Comparison of ENCODE assay signal across 25 mouse cellular contexts in the genomic region with DNA sequence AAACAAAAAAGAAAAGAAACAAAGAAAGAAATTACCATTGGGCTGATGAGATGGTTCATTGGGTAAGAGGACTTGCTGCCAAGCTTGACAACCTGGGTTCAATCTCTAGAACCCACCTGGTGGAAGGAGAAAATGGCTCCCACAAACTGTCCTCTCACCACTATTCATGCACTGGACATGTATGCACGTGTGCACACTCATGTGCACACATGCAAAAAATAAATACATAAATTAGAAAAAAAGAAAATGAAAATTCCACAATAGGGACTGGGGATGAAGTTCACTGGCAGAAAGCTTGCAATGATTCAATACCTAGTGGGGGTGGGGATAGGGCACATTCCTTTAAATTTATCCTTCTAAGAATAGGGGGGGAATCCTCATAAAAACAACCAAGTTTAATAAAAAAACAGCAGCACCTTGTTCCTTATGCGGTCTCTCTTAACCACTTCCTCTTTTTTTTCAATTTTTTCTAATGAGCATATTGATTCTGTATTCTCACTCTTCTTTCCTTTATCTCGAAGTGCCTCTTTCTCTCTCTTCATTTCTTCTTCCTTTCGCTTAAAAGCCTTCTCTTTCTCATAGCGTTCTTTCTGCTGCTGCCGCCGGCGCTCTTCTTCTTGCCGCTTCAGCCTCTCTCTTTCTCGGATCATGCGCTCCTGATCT. TPM values are rescaled to one million over a fixed set of nuclear protein-coding genes. Genes with fewer than 3 reads are reported as not detected.
DNase-seq lines count a peak whose midpoint lies in the region; ATAC-seq and TF ChIP-seq lines count a peak whose summit lies in the region.
"Had no signal": no experiment of that assay in that cellular context is flagged by ENCODE, and none has a peak within 500 bp of the region (broad histone marks: within the 10 kb centered on the region; RNA-seq: fewer than 3 reads in every experiment).

No protein-coding gene starts in this region.

- TF ChIP-seq EP300 in MEL (IDR thresholded peaks at IDR 0.05; ENCODE audit: low read depth in 1 of 2, low read length in 2 of 2): peak; percentile 22 to 65; a peak in 2 of 4 replicates

- peak overlapping the region; percentile 28 to 39; a peak in 3 of 4 replicates for H3K4me3 ChIP-seq in MEL (ENCODE audit: control insufficient read depth in 1 of 2, insufficient read depth in 1 of 2, low read depth in 2 of 2, low read length in 2 of 2)
- no peak overlapping the region for H3K4me3 ChIP-seq in kidney, embryonic 14.5 days (ENCODE audit: low read length)
- no peak overlapping the region for H3K4me3 ChIP-seq in heart, embryonic 12.5 days
- H3K4me3 ChIP-seq: embryonic facial prominence, embryonic 15.5 days; erythroblast, embryonic 14.5 days; forebrain, embryonic 10.5 days; gastrocnemius, adult 2 months had no signal

- no peak for TF ChIP-seq CTCF in MEL (IDR thresholded peaks at IDR 0.05 in 2 of 3, conservative IDR thresholded peaks at IDR 0.05 in 1 of 3; ENCODE audit: control insufficient read depth in 1 of 3, insufficient read depth in 1 of 3, low read depth in 2 of 3, low read length in 3 of 3, poor library complexity in 1 of 3, severe bottlenecking in 1 of 3)

- peaks cover 7 to 10% of the 10 kb centered on the region in 2 experiments for H3K36me3 ChIP-seq in MEL (ENCODE audit: control insufficient read depth in 1 of 2, insufficient read depth in 2 of 2, low read length in 2 of 2)
- peaks cover 2% of the 10 kb centered on the region; the same call in 1 of the 2 replicates for H3K36me3 ChIP-seq in kidney, embryonic 14.5 days (ENCODE audit: control insufficient read depth, insufficient read depth, low read length)
- H3K36me3 ChIP-seq in heart, embryonic 12.5 days: peaks cover 27% of the 10 kb centered on the region
- H3K36me3 ChIP-seq: embryonic facial prominence, embryonic 15.5 days had no signal

- H3K4me2 ChIP-seq in kidney, embryonic 14.5 days (replicated peaks; ENCODE audit: low read depth, low read length): no peak overlapping the region
- H3K4me2 ChIP-seq in heart, embryonic 12.5 days: no peak overlapping the region
- H3K4me2 ChIP-seq: embryonic facial prominence, embryonic 15.5 days; hindbrain, embryonic 14.5 days had no signal

- H3K9me3 ChIP-seq in MEL (replicated peaks; ENCODE audit: insufficient read depth, low read length): no peaks in the 10 kb centered on the region
- H3K9me3 ChIP-seq in kidney, embryonic 14.5 days (ENCODE audit: control insufficient read depth, low read length): no peaks in the 10 kb centered on the region
- no peaks in the 10 kb centered on the region for H3K9me3 ChIP-seq in heart, embryonic 12.5 days (replicated peaks)
- H3K9me3 ChIP-seq: embryonic facial prominence, embryonic 15.5 days; forebrain, embryonic 10.5 days had no signal

- peak; percentile 35 for ATAC-seq in CD4-positive, CD25-positive, alpha-beta regulatory T cell, adult 4 months
- 0 out of 2 replicates have a peak, but pooled peaks have one; percentile 31 for ATAC-seq in megakaryocyte progenitor cell, adult 5-6 weeks (replicated peaks; ENCODE audit: poor library complexity)
- no peak for ATAC-seq in kidney, embryonic 14.5 days (ENCODE audit: low FRiP score, low TSS enrichment)
- no peak for ATAC-seq in heart, embryonic 12.5 days (ENCODE audit: insufficient number of reproducible peaks, low FRiP score)
- ATAC-seq: forebrain, embryonic 14.5 days; intestine, embryonic 16.5 days had no signal

- peak overlapping the region; percentile 45 for H3K27ac ChIP-seq in MEL (ENCODE audit: control insufficient read depth, low read depth, low read length)
- H3K27ac ChIP-seq in kidney, embryonic 14.5 days (ENCODE audit: low read depth, low read length): no peak overlapping the region
- no peak overlapping the region for H3K27ac ChIP-seq in heart, embryonic 12.5 days (ENCODE audit: poor library complexity, severe bottlenecking)
- H3K27ac ChIP-seq: embryonic facial prominence, embryonic 15.5 days; forebrain, embryonic 10.5 days; gastrocnemius, adult 2 months; hindbrain, embryonic 14.5 days had no signal

- no peak for TF ChIP-seq RAD21 in MEL (IDR thresholded peaks at IDR 0.05; ENCODE audit: low read depth, low read length)

- TF ChIP-seq POLR2A in MEL (IDR thresholded peaks at IDR 0.05; ENCODE audit: control insufficient read depth in 1 of 2, insufficient read depth in 1 of 2, low read depth in 1 of 2, low read length in 2 of 2, poor library complexity in 1 of 2): no peak

- no peaks in the 10 kb centered on the region for H3K27me3 ChIP-seq in MEL (ENCODE audit: control insufficient read depth in 1 of 2, insufficient read depth in 2 of 2, low read length in 2 of 2)
- H3K27me3 ChIP-seq in kidney, embryonic 14.5 days (ENCODE audit: control insufficient read depth, insufficient read depth, low read length): no peaks in the 10 kb centered on the region
- H3K27me3 ChIP-seq in heart, embryonic 12.5 days (replicated peaks): no peaks in the 10 kb centered on the region
- H3K27me3 ChIP-seq: embryonic facial prominence, embryonic 15.5 days had no signal

- no peaks in the 10 kb centered on the region for H3K79me2 ChIP-seq in MEL (ENCODE audit: control insufficient read depth, insufficient read depth, low read length, poor library complexity)

- 0 out of 4 replicates have a peak, but pooled peaks cover 0 to 2% of the 10 kb centered on the region in 2 experiments for H3K4me1 ChIP-seq in MEL (ENCODE audit: control insufficient read depth in 1 of 2, insufficient read depth in 2 of 2, low read length in 2 of 2)
- H3K4me1 ChIP-seq in kidney, embryonic 14.5 days (ENCODE audit: control insufficient read depth, insufficient read depth, low read length): no peaks in the 10 kb centered on the region
- no peaks in the 10 kb centered on the region for H3K4me1 ChIP-seq in heart, embryonic 12.5 days (replicated peaks)
- H3K4me1 ChIP-seq: embryonic facial prominence, embryonic 15.5 days; forebrain, embryonic 10.5 days had no signal

- WGBS in kidney, embryonic 14.5 days: 92% methylated on average over 11 of the region's 11 CpGs
- WGBS in heart, embryonic 12.5 days: 85% methylated on average over 11 of the region's 11 CpGs

- no peak overlapping the region for H3K9ac ChIP-seq in MEL (ENCODE audit: control insufficient read depth, low read depth, low read length, poor library complexity, severe bottlenecking)
- H3K9ac ChIP-seq in kidney, embryonic 14.5 days (ENCODE audit: low read depth, low read length): no peak overlapping the region
- no peak overlapping the region for H3K9ac ChIP-seq in heart, embryonic 12.5 days
- H3K9ac ChIP-seq: embryonic facial prominence, embryonic 15.5 days; hindbrain, embryonic 14.5 days had no signal

- DNase-seq in MEL (ENCODE audit: low read depth, low spot score): peak; percentile 46
- DNase-seq in neural tube, embryonic 10.5 days (ENCODE audit: extremely low spot score, low spot score): no peak
- DNase-seq: adrenal gland, postnatal 10 days; cerebellum, adult 18-20 months; cerebellum, adult 9-11 months; embryo, embryonic 11 days; gastrocnemius, adult 2 months; gastrocnemius, postnatal 25 days; heart, adult 11 months; heart, postnatal 10 days had no signal

TF ChIP-seq in MEL, 35 proteins besides CTCF, POLR2A, EP300 and RAD21 (continues in another document):
- peak; percentile 94 for TF ChIP-seq ZNF384 (IDR thresholded peaks at IDR 0.05; ENCODE audit: low read depth, low read length)
- 0 out of 2 replicates have a peak, but pooled peaks have one; percentile 26 for TF ChIP-seq GATA1 (IDR thresholded peaks at IDR 0.05; ENCODE audit: low read depth, low read length)

RNA-seq across cellular contexts. Expression of a gene that starts 10.0 kb away (rescaled TPM):
- 1,000 to 10,000 TPM in 1 of 2 experiments, 100 to 1,000 TPM in 1; 487 to 1,066 TPM for polyA plus RNA-seq in CD4-positive, CD25-positive, alpha-beta regulatory T cell, adult 4 months (2017; shearing (Covaris generic))
- 1,123 and 1,279 TPM in 2 replicates for total RNA-seq in MEL (2012; rRNA removed)
- polyA plus RNA-seq in MEL (2012; ENCODE audit: insufficient read depth in 1 of 2, insufficient read length in 2 of 2, low read depth in 1 of 2, low replicate concordance in 2 of 2, missing spikeins in 1 of 2): 1,000 to 10,000 TPM in 1 of 2 experiments, not detected in 1; 1,063 TPM
- total RNA-seq in megakaryocyte progenitor cell, adult 5-6 weeks (2015): 1,695 and 1,778 TPM in 2 replicates
- 4,041 and 4,700 TPM in 2 replicates for total RNA-seq in megakaryocyte progenitor cell, adult 5-6 weeks (2017)
- polyA plus RNA-seq in kidney, embryonic 14.5 days (2014; fragmentation: Nextera tagmentation; extraction: Ambion mirVana): 608 and 939 TPM in 2 replicates
- 434 and 437 TPM in 2 replicates for polyA plus RNA-seq in heart, embryonic 12.5 days (2016; fragmentation: Nextera tagmentation; extraction: Ambion mirVana)

RNA-seq across cellular contexts. Expression of a gene that starts 14.9 kb away (rescaled TPM):
- polyA plus RNA-seq in CD4-positive, CD25-positive, alpha-beta regulatory T cell, adult 4 months (2017; shearing (Covaris generic)): 10 to 100 TPM; 34.4 to 38.5 TPM
- total RNA-seq in MEL (2012; rRNA removed): 13.0 and 14.0 TPM in 2 replicates
- 10 to 100 TPM in 1 of 2 experiments, not detected in 1; 25.0 TPM for polyA plus RNA-seq in MEL (2012; ENCODE audit: insufficient read depth in 1 of 2, insufficient read length in 2 of 2, low read depth in 1 of 2, low replicate concordance in 2 of 2, missing spikeins in 1 of 2)
- total RNA-seq in megakaryocyte progenitor cell, adult 5-6 weeks (2015): 55.0 and 70.9 TPM in 2 replicates
- total RNA-seq in megakaryocyte progenitor cell, adult 5-6 weeks (2017): 57.4 and 71.0 TPM in 2 replicates
- polyA plus RNA-seq in kidney, embryonic 14.5 days (2014; fragmentation: Nextera tagmentation; extraction: Ambion mirVana): 27.4 and 33.8 TPM in 2 replicates
- 13.7 and 14.3 TPM in 2 replicates for polyA plus RNA-seq in heart, embryonic 12.5 days (2016; fragmentation: Nextera tagmentation; extraction: Ambion mirVana)

RNA-seq across cellular contexts. Expression of a gene that starts 31.4 kb away (rescaled TPM):
- 10 to 100 TPM; 23.9 to 29.3 TPM for polyA plus RNA-seq in CD4-positive, CD25-positive, alpha-beta regulatory T cell, adult 4 months (2017; shearing (Covaris generic))
- total RNA-seq in MEL (2012; rRNA removed): 9.1 and 10.5 TPM in 2 replicates
- polyA plus RNA-seq in MEL (2012; ENCODE audit: insufficient read depth in 1 of 2, insufficient read length in 2 of 2, low read depth in 1 of 2, low replicate concordance in 2 of 2, missing spikeins in 1 of 2): 10 to 100 TPM in 1 of 2 experiments, not detected in 1; 14.5 TPM
- 20.9 and 22.5 TPM in 2 replicates for total RNA-seq in megakaryocyte progenitor cell, adult 5-6 weeks (2015)
- total RNA-seq in megakaryocyte progenitor cell, adult 5-6 weeks (2017): 29.1 and 34.3 TPM in 2 replicates
- 21.1 and 21.5 TPM in 2 replicates for polyA plus RNA-seq in kidney, embryonic 14.5 days (2014; fragmentation: Nextera tagmentation; extraction: Ambion mirVana)
- polyA plus RNA-seq in heart, embryonic 12.5 days (2016; fragmentation: Nextera tagmentation; extraction: Ambion mirVana): 14.9 and 16.1 TPM in 2 replicates

RNA-seq across cellular contexts. Expression of a gene that starts 46.6 kb away (rescaled TPM):
- not detected for polyA plus RNA-seq in CD4-positive, CD25-positive, alpha-beta regulatory T cell, adult 4 months (2017; shearing (Covaris generic))
- total RNA-seq in MEL (2012; rRNA removed): not detected in 2 replicates
- not detected for polyA plus RNA-seq in MEL (2012; ENCODE audit: insufficient read depth in 1 of 2, insufficient read length in 2 of 2, low read depth in 1 of 2, low replicate concordance in 2 of 2, missing spikeins in 1 of 2)
- 0.12 and 0.25 TPM in 2 replicates for total RNA-seq in megakaryocyte progenitor cell, adult 5-6 weeks (2015)
- total RNA-seq in megakaryocyte progenitor cell, adult 5-6 weeks (2017): 1.00 and 3.4 TPM in 2 replicates
- polyA plus RNA-seq in kidney, embryonic 14.5 days (2014; fragmentation: Nextera tagmentation; extraction: Ambion mirVana): not detected in 2 replicates
- 0.86 and 0.88 TPM in 2 replicates for polyA plus RNA-seq in heart, embryonic 12.5 days (2016; fragmentation: Nextera tagmentation; extraction: Ambion mirVana)
- total RNA-seq: ES-E14; gastrocnemius, adult 2 months; gastrocnemius, postnatal 25 days; heart, postnatal 10 days; hematopoietic stem cell, adult 5-6 weeks had no signal
- polyA plus RNA-seq: C2C12; embryonic facial prominence, embryonic 11.5 days; embryonic facial prominence, embryonic 15.5 days; erythroblast, embryonic 14.5 days; forebrain, embryonic 10.5 days; forebrain, embryonic 14.5 days; heart, embryonic 14.5 days; hindbrain, embryonic 14.5 days had no signal

Comparison
In these comparisons a context has a peak if more than half of its experiments do, and no peak if none do; other contexts are left out.
1. ATAC-seq: peak in CD4-positive, CD25-positive, alpha-beta regulatory T cell, adult 4 months (single experiment) and megakaryocyte progenitor cell, adult 5-6 weeks (single experiment); none in kidney, embryonic 14.5 days (single experiment) and heart, embryonic 12.5 days (single experiment).
2. H3K4me3 ChIP-seq: peak in MEL (2 of 2); none in kidney, embryonic 14.5 days (single experiment) and heart, embryonic 12.5 days (single experiment).